Mouse (Mus musculus): Measurements from ENCODE around the gene Gm281. TPM values are rescaled to one million over a fixed set of nuclear protein-coding genes. Genes with fewer than 3 reads are reported as not detected.

The Gm281 gene
- total and polyA plus RNA-seq, 3 experiments: not detected

DNA sequence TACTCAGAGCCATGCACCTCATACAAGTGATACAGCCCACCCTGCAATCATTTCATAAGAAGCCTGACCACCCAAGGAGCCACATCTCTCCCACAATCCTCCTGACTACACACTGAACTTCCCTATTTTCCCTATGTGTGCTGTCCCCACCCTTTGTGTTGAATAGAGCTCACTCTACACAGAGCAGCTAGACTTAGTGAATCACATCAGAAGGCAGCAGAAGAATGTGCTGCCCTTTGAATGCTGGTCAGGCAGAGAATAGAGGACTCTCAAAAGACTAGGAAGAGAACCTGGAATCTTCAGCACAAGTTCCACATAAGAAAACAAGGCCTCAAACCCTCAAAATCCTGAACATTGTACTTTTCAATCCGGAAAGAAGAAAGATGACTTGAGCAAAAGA lies 7.8 kb downstream of the Gm281 start:
- Histone ChIP-seq H3K9me3 (replicated peaks; ENCODE audit: insufficient read depth, low read length) (no peaks in the 10 kb centered on the region), H3K27ac (ENCODE audit: control insufficient read depth, low read depth, low read length) (no peak overlapping the region), H3K4me3 (ENCODE audit: control insufficient read depth in 1 of 2, insufficient read depth in 1 of 2, low read depth in 2 of 2, low read length in 2 of 2) (no peak overlapping the region), H3K9ac (ENCODE audit: control insufficient read depth, low read depth, low read length, poor library complexity, severe bottlenecking) (no peak overlapping the region), H3K27me3 (ENCODE audit: control insufficient read depth in 1 of 2, insufficient read depth in 2 of 2, low read length in 2 of 2) (peaks cover 0 to 2% of the 10 kb centered on the region in 2 experiments; a peak in 2 of 4 replicates), H3K79me2 (ENCODE audit: control insufficient read depth, insufficient read depth, low read length, poor library complexity) (no peaks in the 10 kb centered on the region), H3K36me3 (ENCODE audit: control insufficient read depth in 1 of 2, insufficient read depth in 2 of 2, low read length in 2 of 2) (no peaks in the 10 kb centered on the region), H3K4me1 (ENCODE audit: control insufficient read depth in 1 of 2, insufficient read depth in 2 of 2, low read length in 2 of 2) (no peaks in the 10 kb centered on the region)
- no peak for DNase-seq (ENCODE audit: low read depth, low spot score)
- TF ChIP-seq UBTF (IDR thresholded peaks at IDR 0.05; ENCODE audit: borderline replicate concordance, insufficient read depth, low read depth, low read length): no peak
- no peak for TF ChIP-seq GABPA (IDR thresholded peaks at IDR 0.05; ENCODE audit: low read depth, low read length)

DNA sequence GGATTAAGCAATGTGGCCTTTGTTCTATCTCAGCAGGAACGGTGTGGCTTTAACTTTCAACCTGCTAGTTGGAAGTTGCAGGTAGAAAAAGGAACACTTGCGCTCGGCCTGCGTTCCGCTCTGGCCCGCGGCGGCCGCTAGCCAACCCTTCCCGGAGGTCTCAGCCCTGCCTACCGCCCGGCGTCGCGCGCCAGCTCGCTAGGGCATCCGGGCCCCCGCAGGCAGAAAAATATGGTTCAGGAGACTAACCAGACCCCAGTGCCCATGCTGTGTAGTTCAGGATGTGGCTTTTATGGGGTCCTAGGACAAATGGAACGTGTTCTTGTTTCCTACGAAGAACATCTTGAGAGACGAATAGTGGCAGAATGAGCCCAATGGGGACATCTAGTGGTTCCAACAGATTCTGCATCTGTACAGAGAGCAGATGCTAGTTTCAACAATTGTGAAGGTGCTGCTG lies 12.6 kb downstream of the Gm281 start:
- Histone ChIP-seq H3K9ac (ENCODE audit: control insufficient read depth, low read depth, low read length, poor library complexity, severe bottlenecking) (no peak overlapping the region), H3K27ac (ENCODE audit: control insufficient read depth, low read depth, low read length) (no peak overlapping the region), H3K4me1 (ENCODE audit: control insufficient read depth in 1 of 2, insufficient read depth in 2 of 2, low read length in 2 of 2) (no peaks in the 10 kb centered on the region), H3K36me3 (ENCODE audit: control insufficient read depth in 1 of 2, insufficient read depth in 2 of 2, low read length in 2 of 2) (no peaks in the 10 kb centered on the region), H3K27me3 (ENCODE audit: control insufficient read depth in 1 of 2, insufficient read depth in 2 of 2, low read length in 2 of 2) (peaks cover 0 to 2% of the 10 kb centered on the region in 2 experiments; a peak in 2 of 4 replicates), H3K79me2 (ENCODE audit: control insufficient read depth, insufficient read depth, low read length, poor library complexity) (no peaks in the 10 kb centered on the region), H3K4me3 (ENCODE audit: control insufficient read depth in 1 of 2, insufficient read depth in 1 of 2, low read depth in 2 of 2, low read length in 2 of 2) (no peak overlapping the region), H3K9me3 (replicated peaks; ENCODE audit: insufficient read depth, low read length) (no peaks in the 10 kb centered on the region)
- no peak for TF ChIP-seq NELFE (IDR thresholded peaks at IDR 0.05; ENCODE audit: low read depth, low read length)
- TF ChIP-seq RAD21 (IDR thresholded peaks at IDR 0.05; ENCODE audit: low read depth, low read length): peak; percentile 51
- TF ChIP-seq POLR2AphosphoS5 (IDR thresholded peaks at IDR 0.05; ENCODE audit: borderline replicate concordance, low read depth, low read length): no peak
- TF ChIP-seq USF1 (IDR thresholded peaks at IDR 0.05; ENCODE audit: low read depth, low read length): no peak
- TF ChIP-seq MEF2A (IDR thresholded peaks at IDR 0.05; ENCODE audit: extremely low read depth, insufficient replicate concordance, low read depth, low read length, poor library complexity, severe bottlenecking): no peak
- no peak for TF ChIP-seq POLR2AphosphoS2 (IDR thresholded peaks at IDR 0.05; ENCODE audit: low read length)
- no peak for TF ChIP-seq ZC3H11A (IDR thresholded peaks at IDR 0.05; ENCODE audit: low read depth, low read length)
- no peak for TF ChIP-seq MYB (IDR thresholded peaks at IDR 0.05; ENCODE audit: low read depth, low read length)
- peak; percentile 64 for TF ChIP-seq SMC3 (IDR thresholded peaks at IDR 0.05; ENCODE audit: low read depth, low read length)
- peak; percentile 27 to 60 (median 34) for TF ChIP-seq CTCF (IDR thresholded peaks at IDR 0.05 in 2 of 3, conservative IDR thresholded peaks at IDR 0.05 in 1 of 3; ENCODE audit: control insufficient read depth in 1 of 3, insufficient read depth in 1 of 3, low read depth in 2 of 3, low read length in 3 of 3, poor library complexity in 1 of 3, severe bottlenecking in 1 of 3)
- TF ChIP-seq HCFC1 (IDR thresholded peaks at IDR 0.05; ENCODE audit: low read depth, low read length): no peak
- DNase-seq (ENCODE audit: low read depth, low spot score): peak; percentile 44

DNA sequence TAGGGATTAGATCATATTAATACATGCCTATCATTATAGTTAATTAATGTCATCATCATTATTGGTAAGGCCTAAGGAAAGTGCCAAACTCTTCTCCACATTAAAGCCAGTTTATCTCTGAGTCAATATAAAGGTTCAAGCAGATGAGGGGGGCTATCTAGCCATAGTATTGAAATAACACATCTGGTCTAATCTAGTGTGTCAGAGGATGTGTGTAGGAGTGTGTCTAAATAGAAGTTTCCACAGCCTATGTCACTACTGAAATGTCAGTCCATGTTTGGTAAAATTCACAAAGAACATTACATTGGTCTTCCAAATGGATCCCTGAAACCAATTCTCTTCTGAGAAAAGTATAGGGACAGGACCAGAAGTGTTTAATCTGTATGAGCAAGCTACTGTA lies 19.1 kb downstream of the Gm281 start:
- Histone ChIP-seq H3K9ac (ENCODE audit: control insufficient read depth, low read depth, low read length, poor library complexity, severe bottlenecking) (no peak overlapping the region), H3K4me1 (ENCODE audit: control insufficient read depth in 1 of 2, insufficient read depth in 2 of 2, low read length in 2 of 2) (no peaks in the 10 kb centered on the region), H3K36me3 (ENCODE audit: control insufficient read depth in 1 of 2, insufficient read depth in 2 of 2, low read length in 2 of 2) (no peaks in the 10 kb centered on the region), H3K4me3 (ENCODE audit: control insufficient read depth in 1 of 2, insufficient read depth in 1 of 2, low read depth in 2 of 2, low read length in 2 of 2) (no peak overlapping the region), H3K9me3 (replicated peaks; ENCODE audit: insufficient read depth, low read length) (no peaks in the 10 kb centered on the region), H3K79me2 (ENCODE audit: control insufficient read depth, insufficient read depth, low read length, poor library complexity) (no peaks in the 10 kb centered on the region), H3K27ac (ENCODE audit: control insufficient read depth, low read depth, low read length) (no peak overlapping the region), H3K27me3 (ENCODE audit: control insufficient read depth in 1 of 2, insufficient read depth in 2 of 2, low read length in 2 of 2) (no peaks in the 10 kb centered on the region; a peak in 1 of 4 replicates)
- no peak for DNase-seq (ENCODE audit: low read depth, low spot score)
- TF ChIP-seq MXI1 (IDR thresholded peaks at IDR 0.05; ENCODE audit: low read depth, low read length): no peak
- TF ChIP-seq TAL1 (IDR thresholded peaks at IDR 0.05; ENCODE audit: low read length): no peak
- no peak for TF ChIP-seq NRF1 (IDR thresholded peaks at IDR 0.05; ENCODE audit: insufficient read depth, low read depth, low read length, poor library complexity, severe bottlenecking)
- no peak for TF ChIP-seq EP300 (IDR thresholded peaks at IDR 0.05; ENCODE audit: low read depth in 1 of 2, low read length in 2 of 2)
- no peak for TF ChIP-seq SIN3A (IDR thresholded peaks at IDR 0.05; ENCODE audit: low read length)
- no peak for TF ChIP-seq MEF2A (IDR thresholded peaks at IDR 0.05; ENCODE audit: extremely low read depth, insufficient replicate concordance, low read depth, low read length, poor library complexity, severe bottlenecking)
- no peak for TF ChIP-seq CTCF (IDR thresholded peaks at IDR 0.05 in 2 of 3, conservative IDR thresholded peaks at IDR 0.05 in 1 of 3; ENCODE audit: control insufficient read depth in 1 of 3, insufficient read depth in 1 of 3, low read depth in 2 of 3, low read length in 3 of 3, poor library complexity in 1 of 3, severe bottlenecking in 1 of 3)
- no peak for TF ChIP-seq BHLHE40 (IDR thresholded peaks at IDR 0.05; ENCODE audit: borderline replicate concordance, low read depth, low read length)
- TF ChIP-seq JUND (IDR thresholded peaks at IDR 0.05; ENCODE audit: low read depth, low read length): no peak
- no peak for TF ChIP-seq TBP (IDR thresholded peaks at IDR 0.05; ENCODE audit: low read depth, low read length)
- TF ChIP-seq MYC (IDR thresholded peaks at IDR 0.05; ENCODE audit: low read depth, low read length): no peak
- TF ChIP-seq GATA1 (IDR thresholded peaks at IDR 0.05; ENCODE audit: low read depth, low read length): no peak
- TF ChIP-seq POLR2AphosphoS2 (IDR thresholded peaks at IDR 0.05; ENCODE audit: low read length): no peak
